Mouse (Mus musculus) limb, embryonic 12.5 days (tissue): ENCODE data around the gene Sik2. TPM values are rescaled to one million over a fixed set of nuclear protein-coding genes. Genes with fewer than 3 reads are reported as not detected.

Experiments used
- ATAC-seq: fragments of 200-750 bp; cut with Nextera tagmentation; 2 replicates; pipeline ENCODE4 v1.8.0; 2017; ENCODE audit warnings: low read depth, moderate TSS enrichment; ENCODE audit not compliant: insufficient number of reproducible peaks, insufficient read depth, low FRiP score, low TSS enrichment
- H3K27ac ChIP-seq: fragments of 300-500 bp; sonication (generic); 2 replicates; pipeline ENCODE4 v1.5.1; 2016; ENCODE audit warnings: mild to moderate bottlenecking, moderate library complexity
- H3K27me3 ChIP-seq: fragments of 300-500 bp; sonication (generic); 2 replicates; pipeline ENCODE4 v1.6.1; 2016; ENCODE audit warnings: mild to moderate bottlenecking, moderate library complexity
- H3K36me3 ChIP-seq: fragments of 300-500 bp; sonication (generic); 2 replicates; pipeline ENCODE4 v1.6.1; 2016; ENCODE audit warnings: mild to moderate bottlenecking, moderate library complexity
- H3K4me1 ChIP-seq: fragments of 300-500 bp; sonication (generic); replicated peaks from 2 replicates; pipeline ENCODE4 v1.6.1; 2016
- H3K4me2 ChIP-seq: fragments of 300-500 bp; sonication (generic); 2 replicates; pipeline ENCODE4 v1.6.1; 2016; ENCODE audit warnings: mild to moderate bottlenecking, moderate library complexity
- H3K4me3 ChIP-seq: fragments of 300-500 bp; sonication (generic); replicated peaks from 2 replicates; pipeline ENCODE4 v1.5.1; 2016; ENCODE audit warnings: mild to moderate bottlenecking
- H3K9ac ChIP-seq: fragments of 300-500 bp; sonication (generic); replicated peaks from 2 replicates; pipeline ENCODE4 v1.6.1; 2016; ENCODE audit warnings: mild to moderate bottlenecking, moderate library complexity
- H3K9me3 ChIP-seq: fragments of 300-500 bp; sonication (generic); 2 replicates; pipeline ENCODE4 v1.6.1; 2016; ENCODE audit warnings: mild to moderate bottlenecking, moderate library complexity
- WGBS: fragments of 180-500 bp; shearing (Covaris S2); methylation state at CpG from one replicate; pipeline ENCODE4 v1.1.7; 2016; 5-methylcytosine and 5-hydroxymethylcytosine counted together
- polyA plus RNA-seq: library from polyadenylated mRNA; unstranded; fragments of >200 nt; fragmentation: Nextera tagmentation; extraction: Ambion mirVana; gene quantifications from 2 replicates; pipeline ENCODE4 v1.2.1, GENCODE M21; 2016

The Sik2 gene
- polyA plus RNA-seq, 1 experiment from 2014 or later: 16.9 TPM

DNA sequence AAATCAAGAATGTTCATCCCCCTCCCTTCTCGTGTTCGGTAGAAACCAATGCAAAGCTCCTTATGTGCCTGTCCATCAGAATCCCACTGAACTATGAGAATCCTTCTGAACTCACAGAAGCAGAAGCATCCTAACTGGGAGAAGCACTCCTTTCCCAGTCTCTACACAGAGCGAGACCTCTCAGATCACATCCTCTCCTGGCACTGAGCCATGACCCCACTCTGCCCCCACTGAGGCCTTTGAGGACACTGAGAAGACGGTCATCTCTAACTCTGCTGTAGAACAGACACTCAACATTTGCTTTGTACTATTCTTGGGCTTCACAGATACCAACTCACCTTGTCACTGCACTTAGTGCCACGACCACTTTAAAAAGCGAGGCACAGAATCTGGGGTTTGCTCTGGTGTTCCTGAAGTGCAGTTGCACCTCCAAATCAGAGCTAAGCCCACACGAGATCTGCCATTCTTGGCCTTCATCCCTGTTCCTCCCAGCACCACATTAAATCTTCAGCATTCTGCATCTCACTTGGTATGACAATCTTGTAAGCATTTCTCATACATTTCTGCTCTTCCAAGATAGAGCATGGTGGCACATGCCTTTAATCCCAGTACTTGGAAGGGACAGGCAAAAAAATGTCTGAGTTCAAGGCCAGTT lies 96.9 kb downstream of the Sik2 start:
- H3K27ac ChIP-seq: no peak overlapping the region
- H3K27me3 ChIP-seq: no peaks in the 10 kb centered on the region
- H3K9me3 ChIP-seq: no peaks in the 10 kb centered on the region
- no peaks in the 10 kb centered on the region for H3K4me1 ChIP-seq
- H3K4me3 ChIP-seq: no peak overlapping the region
- peaks cover 3% of the 10 kb centered on the region for H3K36me3 ChIP-seq
- no peak overlapping the region for H3K9ac ChIP-seq
- WGBS: 90% methylated on average over 7 of the region's 7 CpGs
- no peak overlapping the region for H3K4me2 ChIP-seq
- no peak for ATAC-seq

DNA sequence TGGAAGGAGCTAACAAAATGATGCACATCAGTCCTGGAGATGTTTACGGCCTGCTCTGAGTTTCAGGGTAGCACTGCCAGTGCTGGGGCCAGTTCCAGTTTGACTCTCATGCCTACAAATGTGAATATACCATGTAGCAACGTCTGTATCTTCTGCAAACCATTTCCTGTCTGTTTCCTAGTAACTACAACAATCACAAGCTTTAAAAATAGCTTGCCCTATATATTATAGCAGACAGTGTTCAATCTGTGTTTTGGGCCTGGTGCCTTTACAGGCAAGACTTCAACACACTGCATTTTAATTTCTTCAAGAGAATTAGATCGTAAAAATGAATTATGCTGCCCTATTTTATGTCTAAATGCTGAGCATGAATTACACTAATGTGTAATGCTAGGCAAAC lies 103.6 kb downstream of the Sik2 start:
- no peak for ATAC-seq
- WGBS: 81% methylated on average over 3 of the region's 3 CpGs
- H3K4me3 ChIP-seq: no peak overlapping the region
- H3K27me3 ChIP-seq: no peaks in the 10 kb centered on the region; the same call in 1 of the 2 replicates
- H3K27ac ChIP-seq: no peak overlapping the region
- peaks cover 4% of the 10 kb centered on the region for H3K4me1 ChIP-seq
- peaks cover 4% of the 10 kb centered on the region; the same call in 1 of the 2 replicates for H3K36me3 ChIP-seq
- H3K9ac ChIP-seq: no peak overlapping the region
- no peak overlapping the region for H3K4me2 ChIP-seq
- H3K9me3 ChIP-seq: no peaks in the 10 kb centered on the region

DNA sequence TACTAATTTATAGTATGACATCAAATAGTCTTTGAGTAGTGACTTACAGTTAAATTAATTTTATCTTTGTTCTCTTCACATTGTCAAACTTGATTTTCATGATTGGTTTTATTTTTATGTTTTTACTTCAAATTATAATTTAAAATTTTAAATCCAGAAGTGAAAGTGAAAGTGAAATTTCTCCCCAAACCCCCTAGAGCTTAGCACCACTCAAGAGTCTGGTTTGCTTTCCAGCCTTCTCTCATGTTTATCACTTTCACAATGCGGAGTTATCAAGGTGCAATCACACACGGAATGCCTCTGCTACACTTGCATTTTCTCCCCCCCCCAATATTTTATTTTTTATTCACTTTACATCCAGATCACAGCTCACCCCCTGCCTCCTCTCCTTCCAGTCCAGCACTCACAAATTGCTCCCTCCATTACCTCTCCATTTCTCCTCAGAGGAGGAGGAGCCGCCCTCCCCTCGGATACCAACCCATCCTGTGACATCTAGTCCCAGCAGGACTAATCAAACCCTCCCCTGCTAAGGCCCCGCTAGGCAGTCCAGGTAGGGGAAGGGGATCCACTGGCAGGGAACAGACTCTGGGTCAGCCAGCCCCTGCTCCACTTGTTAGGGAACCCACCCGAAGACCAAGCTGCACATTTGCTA lies 104.6 kb downstream of the Sik2 start:
- Histone ChIP-seq H3K9ac (no peak overlapping the region), H3K27me3 (no peaks in the 10 kb centered on the region; the same call in 1 of the 2 replicates), H3K27ac (no peak overlapping the region), H3K9me3 (no peaks in the 10 kb centered on the region), H3K4me1 (peaks cover 12% of the 10 kb centered on the region), H3K36me3 (peaks cover 4% of the 10 kb centered on the region; the same call in 1 of the 2 replicates), H3K4me2 (no peak overlapping the region), H3K4me3 (no peak overlapping the region)
- no peak for ATAC-seq
- 67% methylated on average over 6 of the region's 6 CpGs for WGBS

DNA sequence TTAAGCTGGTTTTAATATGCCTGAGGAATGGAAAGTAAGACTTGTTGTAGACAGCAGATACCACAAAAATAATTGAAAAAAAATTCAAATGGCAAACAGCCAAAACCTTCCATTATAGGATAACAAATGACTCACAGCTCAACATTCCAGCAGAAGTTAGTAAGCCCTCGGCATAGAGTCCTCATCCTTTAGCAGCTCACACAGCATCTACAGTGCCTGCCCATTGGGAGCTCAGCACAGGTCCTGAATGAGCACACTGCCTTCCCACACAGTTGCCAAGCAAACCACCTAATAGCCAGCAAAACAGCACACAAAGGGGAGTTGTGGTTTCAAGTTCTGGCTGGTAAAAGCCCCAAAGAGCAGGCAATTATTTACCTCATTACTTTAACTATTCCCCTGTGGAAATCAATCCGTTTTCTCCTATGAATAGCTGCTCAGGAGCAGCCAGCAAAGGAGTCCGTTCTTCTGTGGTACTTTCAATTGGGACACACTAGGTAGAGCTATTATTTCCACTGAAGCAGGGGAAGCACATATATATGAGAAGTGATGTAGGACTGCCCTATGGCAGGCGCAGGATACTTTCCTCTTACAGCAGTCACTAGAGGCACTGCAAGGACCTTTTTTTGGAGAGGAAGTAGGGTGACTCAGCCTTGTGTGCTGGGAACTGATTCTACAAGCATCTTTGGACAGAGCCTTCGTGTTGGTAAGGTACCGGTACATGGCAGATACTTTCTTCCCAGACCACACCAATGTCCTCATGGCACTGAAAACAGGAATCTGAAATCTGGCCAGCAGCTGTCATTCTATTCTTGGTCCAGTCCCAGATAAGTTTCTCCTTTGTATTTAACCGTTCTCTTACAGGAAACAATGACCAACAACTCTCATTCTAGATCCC lies 108.6 kb downstream of the Sik2 start:
- Histone ChIP-seq H3K36me3 (peaks cover 35% of the 10 kb centered on the region), H3K27ac (peak overlapping the region; percentile 60), H3K9ac (no peak overlapping the region), H3K27me3 (no peaks in the 10 kb centered on the region; the same call in none of the 2 replicates), H3K4me1 (peaks cover 14% of the 10 kb centered on the region), H3K4me3 (no peak overlapping the region), H3K9me3 (no peaks in the 10 kb centered on the region), H3K4me2 (no peak overlapping the region)
- peak; percentile 83 for ATAC-seq
- WGBS: 65% methylated on average over 7 of the region's 7 CpGs

DNA sequence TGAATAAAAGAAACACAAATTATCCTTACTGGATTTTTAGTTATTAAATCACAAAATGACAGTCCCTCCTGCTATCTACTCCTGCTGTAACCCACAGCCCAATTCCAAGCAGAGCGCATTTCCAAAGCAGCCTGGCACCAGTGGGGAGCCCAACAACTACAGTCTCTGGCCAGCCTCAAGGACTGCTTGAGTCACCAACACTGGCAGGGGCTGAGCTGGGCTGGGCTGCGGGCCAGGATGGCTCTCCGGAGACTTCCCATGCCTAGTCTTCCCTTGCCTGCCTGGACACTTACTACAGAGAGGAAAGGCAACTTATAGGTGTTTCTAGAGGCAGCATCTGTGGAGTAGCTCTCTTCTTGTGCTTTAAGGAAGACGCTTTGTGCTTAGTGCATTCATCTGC lies 115.2 kb downstream of the Sik2 start:
- no peak overlapping the region for H3K4me3 ChIP-seq
- no peaks in the 10 kb centered on the region; the same call in 1 of the 2 replicates for H3K27me3 ChIP-seq
- H3K27ac ChIP-seq: no peak overlapping the region
- H3K36me3 ChIP-seq: peaks cover 64% of the 10 kb centered on the region
- no peak overlapping the region for H3K9ac ChIP-seq
- ATAC-seq: no peak
- no peaks in the 10 kb centered on the region for H3K4me1 ChIP-seq
- no peak overlapping the region for H3K4me2 ChIP-seq
- 90% methylated on average over 4 of the region's 4 CpGs for WGBS
- no peaks in the 10 kb centered on the region for H3K9me3 ChIP-seq

DNA sequence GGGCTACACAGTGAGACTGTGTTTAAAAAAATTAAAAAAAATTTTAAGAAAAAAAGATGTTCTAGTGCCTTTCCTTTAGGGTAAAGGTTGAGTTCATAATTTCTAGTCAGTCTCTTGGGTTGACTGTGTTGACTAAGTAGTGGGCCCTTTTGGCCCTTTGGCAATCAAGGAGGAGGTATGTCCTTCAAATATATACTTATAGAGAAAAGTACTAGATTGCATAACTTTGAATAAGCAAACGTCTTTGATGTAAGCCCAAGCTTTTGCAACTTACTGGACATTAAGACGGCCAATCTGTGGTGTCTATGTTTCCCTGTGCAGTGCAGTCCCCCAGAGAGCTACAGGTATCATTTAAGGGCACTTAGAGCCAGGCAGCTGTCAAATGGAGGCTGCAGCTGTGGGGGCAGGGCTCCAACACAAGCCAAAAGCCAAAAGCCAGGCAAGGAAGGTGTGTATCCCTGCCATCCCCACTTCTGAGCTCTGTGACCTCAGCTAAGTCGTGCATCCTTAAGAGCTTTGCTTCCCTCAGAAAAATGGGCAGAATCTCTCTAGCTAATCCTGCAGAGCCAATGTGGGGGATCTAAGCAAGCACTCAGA lies 118.3 kb downstream of the Sik2 start:
- no peaks in the 10 kb centered on the region for H3K9me3 ChIP-seq
- peaks cover 10% of the 10 kb centered on the region for H3K4me1 ChIP-seq
- H3K27ac ChIP-seq: no peak overlapping the region
- H3K9ac ChIP-seq: no peak overlapping the region
- WGBS: 82% methylated on average over 3 of the region's 3 CpGs
- H3K27me3 ChIP-seq: no peaks in the 10 kb centered on the region; the same call in 1 of the 2 replicates
- no peak overlapping the region for H3K4me2 ChIP-seq
- no peak overlapping the region for H3K4me3 ChIP-seq
- peaks cover 42% of the 10 kb centered on the region for H3K36me3 ChIP-seq
- ATAC-seq: no peak

DNA sequence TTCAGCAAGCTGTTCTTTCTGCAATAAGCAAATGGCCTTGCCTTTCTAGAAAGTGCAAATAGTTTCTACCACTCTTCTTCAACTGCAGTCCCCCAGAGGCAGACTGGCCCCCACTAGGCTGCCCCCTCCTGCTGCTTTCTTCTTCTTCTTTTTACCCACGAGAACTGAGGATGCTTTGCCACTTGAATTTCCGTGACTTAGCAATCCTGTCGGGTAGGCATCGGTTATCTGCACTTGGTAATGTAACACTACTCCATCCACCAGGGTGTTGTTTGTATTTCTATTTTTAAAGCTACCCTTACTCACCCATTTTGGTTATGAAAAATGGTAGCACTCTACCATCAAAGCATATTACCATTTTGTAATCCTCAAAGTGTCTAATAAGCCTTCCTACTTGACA lies 118.9 kb downstream of the Sik2 start:
- WGBS: 93% methylated on average over 4 of the region's 4 CpGs
- Histone ChIP-seq H3K27me3 (no peaks in the 10 kb centered on the region), H3K9ac (no peak overlapping the region), H3K4me1 (peaks cover 16% of the 10 kb centered on the region), H3K27ac (no peak overlapping the region), H3K4me3 (no peak overlapping the region), H3K9me3 (no peaks in the 10 kb centered on the region), H3K4me2 (no peak overlapping the region), H3K36me3 (peaks cover 36% of the 10 kb centered on the region)
- ATAC-seq: no peak

DNA sequence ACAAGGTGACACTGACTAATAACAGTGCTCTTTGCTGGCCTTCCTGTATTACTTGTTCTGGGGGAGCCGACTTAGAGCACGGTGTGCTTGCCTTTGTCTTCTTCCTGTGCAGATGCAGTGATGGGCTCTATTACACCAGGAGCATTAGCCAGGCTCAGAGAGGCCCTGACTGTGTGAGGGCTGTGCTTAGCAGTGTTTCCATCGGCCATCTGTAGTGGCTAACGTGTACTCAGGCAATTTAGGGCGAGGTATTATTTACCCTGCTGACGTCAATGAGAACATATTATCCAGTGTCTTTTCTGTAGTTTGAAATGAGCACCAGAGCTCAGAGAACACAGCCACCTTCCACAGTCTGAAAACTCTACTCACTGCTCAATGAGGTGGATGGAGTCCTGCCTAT lies 119.7 kb downstream of the Sik2 start:
- Histone ChIP-seq H3K4me2 (no peak overlapping the region), H3K27ac (no peak overlapping the region), H3K9ac (no peak overlapping the region), H3K4me1 (peaks cover 23% of the 10 kb centered on the region), H3K27me3 (no peaks in the 10 kb centered on the region), H3K4me3 (no peak overlapping the region), H3K9me3 (no peaks in the 10 kb centered on the region), H3K36me3 (peaks cover 29% of the 10 kb centered on the region)
- WGBS: 71% methylated on average over 6 of the region's 6 CpGs
- no peak for ATAC-seq

DNA sequence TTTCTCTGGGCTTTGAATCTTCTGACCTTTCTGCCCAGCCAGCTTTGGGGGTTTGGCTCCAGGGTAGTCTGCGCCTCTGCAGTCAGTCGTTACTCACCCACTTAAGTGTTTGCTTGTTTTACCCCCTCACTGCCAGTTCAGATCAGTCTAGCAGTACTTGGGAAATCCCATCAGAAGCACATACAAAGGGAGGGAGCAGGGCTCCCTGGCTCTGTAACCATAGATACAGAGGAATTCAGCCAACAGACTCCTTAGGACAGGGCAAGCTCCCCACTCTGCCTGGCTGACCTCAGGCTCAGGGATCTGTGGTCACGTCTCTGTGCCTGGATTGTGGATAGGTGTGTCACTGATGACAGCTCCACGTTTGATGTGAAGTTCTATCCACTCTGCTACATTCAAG lies 121.5 kb downstream of the Sik2 start:
- Histone ChIP-seq H3K36me3 (peaks cover 28% of the 10 kb centered on the region), H3K4me1 (peaks cover 29% of the 10 kb centered on the region), H3K9me3 (no peaks in the 10 kb centered on the region), H3K4me2 (no peak overlapping the region), H3K4me3 (no peak overlapping the region), H3K27ac (no peak overlapping the region), H3K9ac (no peak overlapping the region), H3K27me3 (no peaks in the 10 kb centered on the region)
- WGBS: 48% methylated on average over 4 of the region's 4 CpGs
- 0 out of 2 replicates have a peak, but pooled peaks have one; percentile 45 for ATAC-seq

DNA sequence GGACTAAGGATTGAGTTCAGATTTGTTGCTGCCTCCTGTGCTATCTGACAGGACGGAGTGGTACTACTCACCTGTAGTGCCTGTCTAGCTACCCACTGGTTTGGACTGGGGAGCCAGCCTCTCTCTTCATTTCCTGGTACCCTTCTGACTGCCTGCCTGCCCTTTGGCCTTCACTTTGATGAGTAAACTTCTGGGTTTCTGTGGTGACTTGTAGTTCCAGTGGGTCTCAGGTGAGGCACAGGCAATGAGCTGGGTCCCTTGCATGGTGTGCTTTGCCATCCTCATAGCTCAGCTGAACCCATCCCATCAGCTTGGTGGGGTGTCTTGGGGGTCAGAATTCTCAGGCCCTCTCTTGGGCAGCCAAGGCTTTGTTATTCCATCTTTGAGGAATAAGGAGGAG lies 122.0 kb downstream of the Sik2 start:
- H3K27me3 ChIP-seq: no peaks in the 10 kb centered on the region

DNA sequence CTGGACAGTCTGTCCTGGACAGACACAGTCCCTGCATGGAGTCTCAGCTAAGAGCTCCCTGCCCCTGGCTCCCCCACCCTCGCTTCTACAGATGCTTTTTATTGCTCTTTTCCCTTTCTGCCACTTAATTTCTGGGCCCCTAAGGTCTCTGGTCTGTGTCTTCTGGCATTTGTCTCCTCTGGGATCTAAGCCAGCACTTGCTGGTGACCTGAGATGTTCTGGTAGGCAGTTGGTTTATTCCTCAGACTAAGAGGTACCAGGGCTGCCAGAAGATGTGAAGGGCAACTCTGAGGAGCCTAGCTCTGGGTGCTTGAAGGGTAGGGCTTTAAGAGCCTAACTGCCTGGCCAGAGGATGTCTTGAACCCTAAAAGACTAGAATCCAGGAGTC lies 123.3 kb downstream of the Sik2 start:
- Histone ChIP-seq H3K4me3 (no peak overlapping the region), H3K4me2 (no peak overlapping the region), H3K36me3 (peaks cover 35% of the 10 kb centered on the region), H3K9me3 (no peaks in the 10 kb centered on the region), H3K9ac (no peak overlapping the region), H3K27ac (peak overlapping the region; percentile 72), H3K4me1 (peaks cover 29% of the 10 kb centered on the region), H3K27me3 (no peaks in the 10 kb centered on the region)
- WGBS: 8% methylated on average over 1 of the region's 1 CpGs
- ATAC-seq: no peak

More for the DNA sequence above, 122.0 kb downstream of the Sik2 start:
- H3K36me3 ChIP-seq: peaks cover 30% of the 10 kb centered on the region
- no peaks in the 10 kb centered on the region for H3K9me3 ChIP-seq
- H3K4me2 ChIP-seq: no peak overlapping the region
- peaks cover 29% of the 10 kb centered on the region for H3K4me1 ChIP-seq
- H3K27ac ChIP-seq: no peak overlapping the region
- no peak for ATAC-seq
- 96% methylated on average over 1 of the region's 1 CpGs for WGBS
- no peak overlapping the region for H3K9ac ChIP-seq
- no peak overlapping the region for H3K4me3 ChIP-seq
